Mouse (Mus musculus) kidney, postnatal 0 days (tissue): ENCODE measurements around the gene Hpd. TPM values are rescaled to one million over a fixed set of nuclear protein-coding genes. Genes with fewer than 3 reads are reported as not detected.

ENCODE experiments used
- ATAC-seq: fragments of 200-750 bp; cut with Nextera tagmentation; replicated peaks from 2 replicates; pipeline ENCODE4 v1.8.0; 2017; ENCODE audit warnings: low read depth, moderate number of reproducible peaks, moderate TSS enrichment, moderate library complexity; ENCODE audit not compliant: low FRiP score
- DNase-seq: peaks from one replicate; pipeline ENCODE4 v3.0.0-alpha.2; 2016; ENCODE audit warnings: low spot score
- H3K27ac ChIP-seq: fragments of 300-500 bp; sonication (generic); 2 replicates; pipeline ENCODE4 v1.5.1; 2014; ENCODE audit warnings: mild to moderate bottlenecking
- H3K27me3 ChIP-seq: fragments of 300-500 bp; sonication (generic); 2 replicates; pipeline ENCODE4 v1.6.1; 2014; ENCODE audit warnings: low read length, mixed read lengths; ENCODE audit not compliant: insufficient read depth
- H3K36me3 ChIP-seq: fragments of 300-500 bp; sonication (generic); 2 replicates; pipeline ENCODE4 v1.6.1; 2014; ENCODE audit warnings: low read length, mixed read lengths; ENCODE audit not compliant: insufficient read depth
- H3K4me1 ChIP-seq: fragments of 300-500 bp; sonication (generic); replicated peaks from 2 replicates; pipeline ENCODE4 v1.6.1; 2014; ENCODE audit warnings: antibody characterized with exemption, low read length, mixed read lengths; ENCODE audit not compliant: insufficient read depth
- H3K4me2 ChIP-seq: fragments of 300-500 bp; sonication (generic); 2 replicates; pipeline ENCODE4 v1.6.1; 2014; ENCODE audit warnings: mild to moderate bottlenecking, low read length, moderate library complexity, mixed read lengths
- H3K4me3 ChIP-seq: fragments of 300-500 bp; sonication (generic); replicated peaks from 2 replicates; pipeline ENCODE4 v1.5.1; 2014; ENCODE audit warnings: low read depth, low read length
- H3K9ac ChIP-seq: fragments of 300-500 bp; sonication (generic); 2 replicates; pipeline ENCODE4 v1.6.1; 2014; ENCODE audit warnings: low read depth, low read length
- H3K9me3 ChIP-seq: fragments of 300-500 bp; sonication (generic); replicated peaks from 2 replicates; pipeline ENCODE4 v1.6.1; 2016; ENCODE audit warnings: low read length, inconsistent platforms, mixed read lengths
- CTCF ChIP-seq: IDR thresholded peaks from 2 replicates; pipeline ENCODE4 v1.5.1; 2016; ENCODE audit warnings: antibody characterized with exemption, low read depth, mild to moderate bottlenecking, moderate library complexity
- WGBS: fragments of 180-500 bp; shearing (Covaris S2); extraction: QIAGEN DNeasy Blood & Tissue Kit; methylation state at CpG from one replicate; pipeline ENCODE4 v1.1.7; 2014; 5-methylcytosine and 5-hydroxymethylcytosine counted together
- polyA plus RNA-seq: library from polyadenylated mRNA; unstranded; fragments of >200 nt; fragmentation: Nextera tagmentation; extraction: Ambion mirVana; gene quantifications from 2 replicates; pipeline ENCODE4 v1.2.1, GENCODE M21; 2015

Hpd gene
- polyA plus RNA-seq, 1 experiment from 2014 or later = 0.45 TPM

GRCm38 (mm10) chr5:123170365-123170764, 12.2 kb downstream of the Hpd start:
- 57% methylated on average over 9 of the region's 9 CpGs for WGBS
- H3K4me1 ChIP-seq = peaks cover 7% of the 10 kb centered on the region; the same call in 1 of the 2 replicates
- H3K27me3 ChIP-seq = no peaks in the 10 kb centered on the region
- no peak overlapping the region for H3K4me3 ChIP-seq
- H3K9ac ChIP-seq = no peak overlapping the region
- DNase-seq (no peak), ATAC-seq (no peak)
- H3K36me3 ChIP-seq = peaks cover 18% of the 10 kb centered on the region
- no peak for TF ChIP-seq CTCF
- 0 out of 2 replicates have a peak overlapping the region, but pooled peaks have one; percentile 1 for H3K27ac ChIP-seq
- no peak overlapping the region for H3K4me2 ChIP-seq
- H3K9me3 ChIP-seq = no peaks in the 10 kb centered on the region

- Histone ChIP-seq H3K36me3 (peaks cover 22% of the 10 kb centered on the region), H3K27me3 (no peaks in the 10 kb centered on the region), H3K9me3 (no peaks in the 10 kb centered on the region), H3K4me1 (peaks cover 7% of the 10 kb centered on the region; the same call in 1 of the 2 replicates), H3K4me2 (no peak within 1 kb of the TSS), H3K4me3 (no peak within 1 kb of the TSS), H3K9ac (no peak within 1 kb of the TSS), H3K27ac (0 out of 2 replicates have a peak within 1 kb of the TSS, but pooled peaks have one; percentile 2)
- 71% methylated on average over 5 of the region's 5 CpGs for WGBS
- ATAC-seq (no peak), DNase-seq (no peak)
- TF ChIP-seq CTCF = no peak
Measured at GRCm38 (mm10) chr5:123169284-123169683, 13.2 kb downstream of the Hpd start, which contains the start of gene Psmd9. Gene Psmd9 (plus strand): TSS chr5:123169413.

GRCm38 (mm10) chr5:123167591-123167990, 14.9 kb downstream of the Hpd start:
- no peak for TF ChIP-seq CTCF
- no peak overlapping the region for H3K4me2 ChIP-seq
- WGBS = 71% methylated on average over 5 of the region's 5 CpGs
- no peak overlapping the region for H3K27ac ChIP-seq
- H3K27me3 ChIP-seq = no peaks in the 10 kb centered on the region
- no peak overlapping the region for H3K9ac ChIP-seq
- no peaks in the 10 kb centered on the region for H3K9me3 ChIP-seq
- H3K4me3 ChIP-seq = no peak overlapping the region
- H3K36me3 ChIP-seq = peaks cover 38% of the 10 kb centered on the region
- DNase-seq (no peak), ATAC-seq (no peak)
- H3K4me1 ChIP-seq = peaks cover 7% of the 10 kb centered on the region; the same call in 1 of the 2 replicates

- 83% methylated on average over 10 of the region's 10 CpGs for WGBS
- Histone ChIP-seq H3K4me1 (peaks cover 7% of the 10 kb centered on the region; the same call in 1 of the 2 replicates), H3K9ac (no peak overlapping the region), H3K27ac (no peak overlapping the region), H3K36me3 (peaks cover 47% of the 10 kb centered on the region), H3K9me3 (no peaks in the 10 kb centered on the region), H3K27me3 (no peaks in the 10 kb centered on the region), H3K4me2 (no peak overlapping the region), H3K4me3 (no peak overlapping the region)
- no peak for ATAC-seq
- TF ChIP-seq CTCF = no peak
- no peak for DNase-seq
Measured at GRCm38 (mm10) chr5:123166437-123166836, 16.1 kb downstream of the Hpd start.

- no peak overlapping the region for H3K4me2 ChIP-seq
- H3K27ac ChIP-seq = no peak overlapping the region
- no peaks in the 10 kb centered on the region for H3K9me3 ChIP-seq
- no peak for TF ChIP-seq CTCF
- no peak; the same call in 1 of the 2 replicates for ATAC-seq
- 69% methylated on average over 9 of the region's 9 CpGs for WGBS
- peaks cover 81% of the 10 kb centered on the region for H3K36me3 ChIP-seq
- peak; percentile 51 for DNase-seq
- no peaks in the 10 kb centered on the region for H3K4me1 ChIP-seq
- H3K9ac ChIP-seq = no peak overlapping the region
- no peak overlapping the region for H3K4me3 ChIP-seq
- H3K27me3 ChIP-seq = no peaks in the 10 kb centered on the region
Measured at GRCm38 (mm10) chr5:123162942-123163341, 19.6 kb downstream of the Hpd start.

- Histone ChIP-seq H3K4me2 (no peak overlapping the region), H3K4me1 (no peaks in the 10 kb centered on the region), H3K9ac (no peak overlapping the region), H3K4me3 (no peak overlapping the region), H3K36me3 (peaks cover 75% of the 10 kb centered on the region), H3K9me3 (no peaks in the 10 kb centered on the region), H3K27me3 (no peaks in the 10 kb centered on the region), H3K27ac (no peak overlapping the region)
- no peak for DNase-seq
- ATAC-seq = no peak
- WGBS = 82% methylated on average over 15 of the region's 15 CpGs
- no peak for TF ChIP-seq CTCF
Measured at GRCm38 (mm10) chr5:123160341-123160740, 22.2 kb downstream of the Hpd start.

GRCm38 (mm10) chr5:123159866-123160265, 22.7 kb downstream of the Hpd start:
- Histone ChIP-seq H3K27me3 (no peaks in the 10 kb centered on the region), H3K36me3 (peaks cover 75% of the 10 kb centered on the region), H3K27ac (no peak overlapping the region), H3K4me3 (no peak overlapping the region), H3K9ac (no peak overlapping the region), H3K9me3 (no peaks in the 10 kb centered on the region), H3K4me1 (no peaks in the 10 kb centered on the region), H3K4me2 (no peak overlapping the region)
- no peak for TF ChIP-seq CTCF
- 91% methylated on average over 14 of the region's 15 CpGs for WGBS
- DNase-seq (no peak), ATAC-seq (no peak)
